20 mouse cellular contexts compared by ENCODE assay signal in the genomic region with DNA sequence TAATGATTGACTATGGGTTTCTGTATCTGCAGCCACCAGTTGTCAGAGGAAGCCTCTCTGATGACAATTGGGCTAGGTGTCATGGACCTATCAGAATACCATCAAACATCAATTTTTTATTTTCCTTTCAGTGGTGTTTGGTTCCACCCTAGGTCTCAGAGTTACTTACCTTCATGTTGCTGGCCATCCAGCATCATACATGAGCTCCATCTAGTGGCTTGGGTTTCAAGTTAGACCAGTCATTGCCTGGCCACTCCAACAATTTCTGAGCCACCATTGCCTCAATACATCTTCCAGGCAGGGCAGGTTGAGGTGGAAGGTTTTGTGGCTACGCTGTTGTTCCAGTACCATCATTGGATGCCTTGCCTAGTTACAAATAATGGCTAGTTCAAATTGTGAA.
DNase-seq lines count a peak whose midpoint lies in the region; ATAC-seq and TF ChIP-seq lines count a peak whose summit lies in the region.
"Had no signal": no experiment of that assay in that cellular context is flagged by ENCODE, and none has a peak within 500 bp of the region (broad histone marks: within the 10 kb centered on the region; RNA-seq: fewer than 3 reads in every experiment).

No protein-coding gene starts in this region.

- no peaks in the 10 kb centered on the region for H3K9me3 ChIP-seq in kidney, postnatal 0 days (replicated peaks; ENCODE audit: low read length)
- no peaks in the 10 kb centered on the region for H3K9me3 ChIP-seq in forebrain, embryonic 13.5 days (replicated peaks)
- H3K9me3 ChIP-seq: hindbrain, embryonic 10.5 days; kidney, embryonic 15.5 days; megakaryocyte, embryonic 14.5 days; neural tube, embryonic 15.5 days had no signal

- ATAC-seq in kidney, postnatal 0 days (replicated peaks; ENCODE audit: low FRiP score, low read depth) = no peak
- peak; percentile 37 to 53; a peak in 2 of 4 replicates for ATAC-seq in hematopoietic stem cell, adult 5-6 weeks (replicated peaks in 1 of 2; ENCODE audit: insufficient read depth in 1 of 2, low FRiP score in 2 of 2, low TSS enrichment in 1 of 2, low read depth in 1 of 2, poor library complexity in 2 of 2, severe bottlenecking in 2 of 2)
- no peak for ATAC-seq in megakaryocyte, adult 5-6 weeks (ENCODE audit: poor library complexity, severe bottlenecking)
- no peak for ATAC-seq in forebrain, embryonic 13.5 days
- ATAC-seq: inflammation-experienced regulatory T-cells, adult 6 months; lung, postnatal 0 days had no signal

- no peak overlapping the region for H3K27ac ChIP-seq in kidney, postnatal 0 days
- no peak overlapping the region for H3K27ac ChIP-seq in kidney, adult 2 months (ENCODE audit: insufficient read depth, low read depth, low read length)
- no peak overlapping the region for H3K27ac ChIP-seq in forebrain, embryonic 13.5 days
- H3K27ac ChIP-seq: hindbrain, embryonic 10.5 days; kidney, embryonic 15.5 days; liver, embryonic 14.5 days; neural tube, embryonic 15.5 days had no signal

- TF ChIP-seq CTCF in kidney, postnatal 0 days (IDR thresholded peaks at IDR 0.05; ENCODE audit: low read depth) = peak; percentile 32; the same call in 1 of the 2 replicates
- TF ChIP-seq CTCF in kidney, adult 2 months (conservative IDR thresholded peaks at IDR 0.05; ENCODE audit: insufficient read depth, insufficient read length, low read depth, low read length) = no peak

- H3K9ac ChIP-seq in kidney, postnatal 0 days (ENCODE audit: low read depth, low read length) = no peak overlapping the region
- H3K9ac ChIP-seq in forebrain, embryonic 13.5 days = no peak overlapping the region
- H3K9ac ChIP-seq: kidney, embryonic 15.5 days; liver, embryonic 14.5 days; neural tube, embryonic 15.5 days had no signal

- no peak overlapping the region for H3K4me2 ChIP-seq in kidney, postnatal 0 days (ENCODE audit: low read length)
- no peak overlapping the region for H3K4me2 ChIP-seq in forebrain, embryonic 13.5 days
- H3K4me2 ChIP-seq: kidney, embryonic 15.5 days; neural tube, embryonic 15.5 days had no signal

- H3K27me3 ChIP-seq in kidney, postnatal 0 days (ENCODE audit: insufficient read depth, low read length) = no peaks in the 10 kb centered on the region
- H3K27me3 ChIP-seq in kidney, adult 2 months (replicated peaks; ENCODE audit: control insufficient read depth, insufficient read depth, low read length) = no peaks in the 10 kb centered on the region
- H3K27me3 ChIP-seq in forebrain, embryonic 13.5 days = no peaks in the 10 kb centered on the region
- H3K27me3 ChIP-seq: CH12.LX; kidney, embryonic 15.5 days; megakaryocyte, embryonic 14.5 days; neural tube, embryonic 15.5 days had no signal

- peak; percentile 3 to 10 for DNase-seq in cerebellum, postnatal 14 days
- no peak for DNase-seq in cerebellum, postnatal 4 days (ENCODE audit: low spot score in 2 of 2)
- no peak for DNase-seq in kidney, postnatal 0 days (ENCODE audit: low spot score)
- no peak for DNase-seq in kidney, adult 2 months
- peak; percentile 7 for DNase-seq in Muller cell, postnatal 12 days (ENCODE audit: inconsistent ontology term)
- DNase-seq: cerebellum, postnatal 36 days; gastrocnemius, postnatal 25 days; midbrain, embryonic 14.5 days; thymus, postnatal 36 days had no signal

- WGBS in kidney, postnatal 0 days = 89% methylated on average over 1 of the region's 1 CpGs
- WGBS in kidney, adult 2 months = 92% methylated on average over 1 of the region's 1 CpGs
- WGBS in forebrain, embryonic 13.5 days = 96% methylated on average over 1 of the region's 1 CpGs

- no peak overlapping the region for H3K4me3 ChIP-seq in kidney, postnatal 0 days (replicated peaks; ENCODE audit: low read depth, low read length)
- no peak overlapping the region for H3K4me3 ChIP-seq in kidney, adult 2 months (ENCODE audit: insufficient read depth, low read depth, low read length)
- no peak overlapping the region for H3K4me3 ChIP-seq in forebrain, embryonic 13.5 days
- H3K4me3 ChIP-seq: hindbrain, embryonic 10.5 days; kidney, embryonic 15.5 days; megakaryocyte, embryonic 14.5 days; neural tube, embryonic 15.5 days had no signal

- no peak for TF ChIP-seq POLR2A in kidney, adult 2 months (IDR thresholded peaks at IDR 0.05; ENCODE audit: low read depth, low read length)

- no peaks in the 10 kb centered on the region for H3K4me1 ChIP-seq in kidney, postnatal 0 days (replicated peaks; ENCODE audit: insufficient read depth, low read length)
- no peaks in the 10 kb centered on the region for H3K4me1 ChIP-seq in kidney, adult 2 months (ENCODE audit: control insufficient read depth, insufficient read depth, low read length)
- H3K4me1 ChIP-seq in forebrain, embryonic 13.5 days = no peaks in the 10 kb centered on the region
- H3K4me1 ChIP-seq: hindbrain, embryonic 10.5 days; kidney, embryonic 15.5 days; megakaryocyte, embryonic 14.5 days; neural tube, embryonic 15.5 days had no signal

- H3K36me3 ChIP-seq in kidney, postnatal 0 days (ENCODE audit: insufficient read depth, low read length) = no peaks in the 10 kb centered on the region
- H3K36me3 ChIP-seq in kidney, adult 2 months (ENCODE audit: control insufficient read depth, insufficient read depth, low read length) = no peaks in the 10 kb centered on the region
- H3K36me3 ChIP-seq in forebrain, embryonic 13.5 days (ENCODE audit: poor library complexity, severe bottlenecking) = no peaks in the 10 kb centered on the region
- H3K36me3 ChIP-seq: hindbrain, embryonic 10.5 days; kidney, embryonic 15.5 days; neural tube, embryonic 15.5 days had no signal

Comparison
In these comparisons a context has a peak if more than half of its experiments do, and no peak if none do; other contexts are left out.
1. DNase-seq: peak in cerebellum, postnatal 14 days (2 of 2) and Muller cell, postnatal 12 days (single experiment); none in cerebellum, postnatal 4 days (0 of 2), kidney, postnatal 0 days (single experiment) and kidney, adult 2 months (single experiment).
2. ATAC-seq: peak in hematopoietic stem cell, adult 5-6 weeks (2 of 2); none in kidney, postnatal 0 days (single experiment), megakaryocyte, adult 5-6 weeks (single experiment) and forebrain, embryonic 13.5 days (single experiment).